Mouse (Mus musculus) hindbrain, embryonic 16.5 days (tissue): ENCODE measurements around the gene Mgat4e. TPM values are rescaled to one million over a fixed set of nuclear protein-coding genes. Genes with fewer than 3 reads are reported as not detected.
"Not testable (repeated sequence)": the region's sequence is repeated elsewhere in the genome, so short reads cannot be mapped to it uniquely, and the experiment has no call there.

Source experiments
- ATAC-seq: fragments of 200-750 bp; cut with Nextera tagmentation; 2 replicates; pipeline ENCODE4 v1.8.0; 2017; ENCODE audit warnings: moderate TSS enrichment, moderate library complexity
- H3K27ac ChIP-seq: fragments of 300-500 bp; sonication (generic); 2 replicates; pipeline ENCODE4 v1.5.1; 2014; ENCODE audit warnings: low read depth, mild to moderate bottlenecking, control low read depth, low read length, moderate library complexity
- H3K27me3 ChIP-seq: fragments of 300-500 bp; sonication (generic); replicated peaks from 2 replicates; pipeline ENCODE4 v1.6.1; 2014; ENCODE audit warnings: low read length; ENCODE audit not compliant: control insufficient read depth, insufficient read depth
- H3K36me3 ChIP-seq: fragments of 300-500 bp; sonication (generic); 2 replicates; pipeline ENCODE4 v1.6.1; 2014; ENCODE audit warnings: mild to moderate bottlenecking, low read length, moderate library complexity, mixed read lengths; ENCODE audit not compliant: control insufficient read depth, insufficient read depth
- H3K4me1 ChIP-seq: fragments of 300-500 bp; sonication (generic); 2 replicates; pipeline ENCODE4 v1.6.1; 2014; ENCODE audit warnings: low read depth, low read length; ENCODE audit not compliant: control insufficient read depth, insufficient read depth
- H3K4me2 ChIP-seq: fragments of 300-500 bp; sonication (generic); 2 replicates; pipeline ENCODE4 v1.6.1; 2014; ENCODE audit warnings: mild to moderate bottlenecking, low read length, control low read depth, moderate library complexity
- H3K4me3 ChIP-seq: fragments of 300-500 bp; sonication (generic); 2 replicates; pipeline ENCODE4 v1.5.1; 2014; ENCODE audit warnings: mild to moderate bottlenecking, low read length, control low read depth, moderate library complexity
- H3K9ac ChIP-seq: fragments of 300-500 bp; sonication (generic); 2 replicates; pipeline ENCODE4 v1.6.1; 2014; ENCODE audit warnings: low read depth, mild to moderate bottlenecking, control low read depth, low read length, moderate library complexity
- H3K9me3 ChIP-seq: fragments of 300-500 bp; sonication (generic); 2 replicates; pipeline ENCODE4 v1.6.1; 2014; ENCODE audit warnings: mild to moderate bottlenecking, low read length, moderate library complexity; ENCODE audit not compliant: control insufficient read depth
- WGBS: fragments of 180-500 bp; shearing (Covaris S2); extraction: QIAGEN DNeasy Blood & Tissue Kit; methylation state at CpG from one replicate; pipeline ENCODE4 v1.1.7; 2014; 5-methylcytosine and 5-hydroxymethylcytosine counted together
- polyA plus RNA-seq: library from polyadenylated mRNA; unstranded; fragments of >200 nt; fragmentation: Nextera tagmentation; extraction: Ambion mirVana; gene quantifications from 2 replicates; pipeline ENCODE4 v1.2.1, GENCODE M21; 2015

Mgat4e gene
- polyA plus RNA-seq, 1 experiment from 2014 or later: not detected

GRCm38 (mm10) chr1:134520001-134520721, 29.3 kb downstream of the Mgat4e start:
- Histone ChIP-seq H3K27me3 (peaks cover under 1% of the 10 kb centered on the region), H3K4me1 (no peaks in the 10 kb centered on the region), H3K4me3 (no peak overlapping the region), H3K9me3 (no peaks in the 10 kb centered on the region), H3K36me3 (no peaks in the 10 kb centered on the region), H3K27ac (no peak overlapping the region), H3K4me2 (no peak overlapping the region), H3K9ac (no peak overlapping the region)
- no peak for ATAC-seq
- 88% methylated on average over 8 of the region's 8 CpGs for WGBS

- H3K9ac ChIP-seq, H3K4me2 ChIP-seq, H3K9me3 ChIP-seq, H3K4me3 ChIP-seq, H3K36me3 ChIP-seq, H3K4me1 ChIP-seq, ATAC-seq, H3K27me3 ChIP-seq, H3K27ac ChIP-seq: not testable (repeated sequence)
- 93% methylated on average over 5 of the region's 5 CpGs for whole genome bisulfite sequencing
Measured at GRCm38 (mm10) chr1:134519201-134519600, 30.3 kb downstream of the Mgat4e start.

GRCm38 (mm10) chr1:134518677-134519076, 30.8 kb downstream of the Mgat4e start:
- 10% methylated on average over 7 of the region's 7 CpGs for WGBS
- no peak overlapping the region for H3K27ac ChIP-seq
- no peak overlapping the region for H3K4me2 ChIP-seq
- H3K36me3 ChIP-seq: no peaks in the 10 kb centered on the region
- H3K4me1 ChIP-seq: no peaks in the 10 kb centered on the region
- no peak overlapping the region for H3K9ac ChIP-seq
- H3K27me3 ChIP-seq: peaks cover 3% of the 10 kb centered on the region
- ATAC-seq: peak; percentile 72
- no peak overlapping the region for H3K4me3 ChIP-seq
- no peaks in the 10 kb centered on the region for H3K9me3 ChIP-seq

GRCm38 (mm10) chr1:134517841-134518240, 31.6 kb downstream of the Mgat4e start:
- ATAC-seq, H3K9ac ChIP-seq, H3K4me2 ChIP-seq, H3K9me3 ChIP-seq, H3K4me1 ChIP-seq, H3K36me3 ChIP-seq, H3K27me3 ChIP-seq, H3K27ac ChIP-seq, H3K4me3 ChIP-seq: not testable (repeated sequence)
- WGBS: 98% methylated on average over 10 of the region's 14 CpGs

GRCm38 (mm10) chr1:134516491-134517198, 32.8 kb downstream of the Mgat4e start:
- no peak overlapping the region; the same call in 1 of the 2 replicates for H3K27ac ChIP-seq
- 26% methylated on average over 4 of the region's 4 CpGs for WGBS
- H3K9me3 ChIP-seq: no peaks in the 10 kb centered on the region
- peaks cover 12% of the 10 kb centered on the region for H3K4me1 ChIP-seq
- no peak overlapping the region for H3K9ac ChIP-seq
- no peaks in the 10 kb centered on the region for H3K36me3 ChIP-seq
- ATAC-seq: peak; percentile 21; the same call in 1 of the 2 replicates
- H3K4me2 ChIP-seq: no peak overlapping the region
- no peak overlapping the region for H3K4me3 ChIP-seq
- peaks cover 3% of the 10 kb centered on the region for H3K27me3 ChIP-seq

GRCm38 (mm10) chr1:134515891-134516290, 33.6 kb downstream of the Mgat4e start:
- H3K4me3 ChIP-seq: no peak overlapping the region
- H3K27ac ChIP-seq: no peak overlapping the region
- peaks cover 3% of the 10 kb centered on the region for H3K27me3 ChIP-seq
- no peak overlapping the region for H3K9ac ChIP-seq
- no peaks in the 10 kb centered on the region for H3K9me3 ChIP-seq
- peaks cover 12% of the 10 kb centered on the region for H3K4me1 ChIP-seq
- H3K4me2 ChIP-seq: no peak overlapping the region
- H3K36me3 ChIP-seq: no peaks in the 10 kb centered on the region
- ATAC-seq: no peak
- 73% methylated on average over 2 of the region's 2 CpGs for WGBS

GRCm38 (mm10) chr1:134513876-134514590, 35.4 kb downstream of the Mgat4e start:
- Histone ChIP-seq H3K9me3 (no peaks in the 10 kb centered on the region), H3K9ac (no peak overlapping the region; the same call in 1 of the 2 replicates), H3K36me3 (no peaks in the 10 kb centered on the region), H3K4me2 (peak overlapping the region; percentile 84), H3K27me3 (peaks cover 3% of the 10 kb centered on the region), H3K27ac (no peak overlapping the region), H3K4me1 (peaks cover 12% of the 10 kb centered on the region), H3K4me3 (peak overlapping the region; percentile 43)
- no peak for ATAC-seq
- WGBS: 45% methylated on average over 16 of the region's 16 CpGs

- 2% methylated on average over 34 of the region's 38 CpGs for WGBS
- peak; percentile 56 for ATAC-seq
Measured at GRCm38 (mm10) chr1:134513312-134513860, 36.1 kb downstream of the Mgat4e start.

More at GRCm38 (mm10) chr1:134513312-134513860, 36.1 kb downstream of the Mgat4e start:
- Histone ChIP-seq H3K4me2 (peak overlapping the region; percentile 84), H3K9ac (peak overlapping the region; percentile 67), H3K36me3 (peaks cover under 1% of the 10 kb centered on the region; the same call in 1 of the 2 replicates), H3K9me3 (no peaks in the 10 kb centered on the region), H3K4me1 (peaks cover 12% of the 10 kb centered on the region), H3K27ac (no peak overlapping the region), H3K4me3 (peak overlapping the region; percentile 43), H3K27me3 (peaks cover 3% of the 10 kb centered on the region)
